Mouse (Mus musculus) sigmoid colon, adult 10 weeks (tissue): Measurements from ENCODE around the gene Glud1. TPM values are rescaled to one million over a fixed set of nuclear protein-coding genes. Genes with fewer than 3 reads are reported as not detected.

Source experiments
- polyA plus RNA-seq: library from polyadenylated mRNA; stranded (reverse); fragments of 350-450 nt; fragmentation: Illumina TruSeq; extraction: RNeasy Lipid Tissue Mini Kit (QIAGEN cat#74804); gene quantifications from one replicate; pipeline ENCODE4 v1.2.3, GENCODE M21; 2014; ENCODE audit warnings: low read depth, low replicate concordance

The Glud1 gene
- 189 TPM for polyA plus RNA-seq

GRCm38 (mm10) chr14:34310234-34310965 lies at the start of gene Glud1, which contains the start of gene Shld2:
TSS of gene Glud1 (plus strand) at chr14:34310727.
TSS of gene Shld2 (minus strand) at chr14:34310493.

GRCm38 (mm10) chr14:34355301-34355700 lies 44.8 kb downstream of the Glud1 start, which contains the start of gene Fam25c:
TSS of gene Fam25c (minus strand) at chr14:34355433.

GRCm38 (mm10) chr14:34374577-34374976 lies 64.0 kb downstream of the Glud1 start, which contains the start of gene Sncg:
TSS of gene Sncg (minus strand) at chr14:34374789.

GRCm38 (mm10) chr14:34375415-34375904 lies 64.9 kb downstream of the Glud1 start, which contains the start of gene Mmrn2:
TSS of gene Mmrn2 (plus strand) at chr14:34375465.

Other genes starting within 250 kb of the Glud1 start
- 17.8 TPM for gene Anxa8, start 224.7 kb upstream of the Glud1 start, polyA plus RNA-seq
- gene A630023A22Rik, start 208.0 kb upstream of the Glud1 start, polyA plus RNA-seq = 0.60 TPM
- gene Npy4r, start 158.2 kb upstream of the Glud1 start, polyA plus RNA-seq = 7.3 TPM
- 0.16 TPM for gene Gprin2, start 109.1 kb upstream of the Glud1 start, polyA plus RNA-seq
- 0.60 TPM for gene Syt15, start 91.1 kb upstream of the Glud1 start, polyA plus RNA-seq
- gene Shld2, start 234 bp upstream of the Glud1 start, polyA plus RNA-seq = 12.7 TPM
- gene Fam25c, start 44.7 kb downstream of the Glud1 start, polyA plus RNA-seq = not detected
- gene Sncg, start 64.1 kb downstream of the Glud1 start, polyA plus RNA-seq = not detected
- gene Mmrn2, start 64.7 kb downstream of the Glud1 start, polyA plus RNA-seq = 3.5 TPM
- gene Bmpr1a, start 192.6 kb downstream of the Glud1 start, polyA plus RNA-seq = 175 TPM
- not detected for gene 9230112D13Rik, start 212.1 kb downstream of the Glud1 start, polyA plus RNA-seq